Mouse (Mus musculus): ENCODE results near the gene Thegl.

The Thegl gene

DNA sequence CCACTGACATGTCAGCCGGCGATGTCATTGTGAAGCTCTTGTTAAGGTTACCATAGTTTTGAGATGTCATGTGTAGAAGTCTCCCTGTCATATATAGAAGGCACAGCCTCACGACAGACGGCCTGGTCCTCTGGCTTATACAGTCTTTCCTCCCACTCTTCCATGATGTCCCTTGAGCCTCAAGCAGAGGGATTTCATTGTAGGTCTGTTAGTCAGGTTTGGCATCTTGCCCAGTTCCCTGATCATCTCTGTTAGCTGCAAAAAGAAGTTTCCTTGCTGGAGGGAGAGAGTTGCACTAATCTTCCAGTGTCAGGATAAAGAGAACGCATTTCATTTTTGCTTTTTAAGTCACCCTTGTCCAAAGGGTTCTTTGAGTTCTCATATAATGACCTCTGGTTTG is 36.8 kb downstream of the Thegl start:
- no peak for DNase-seq (ENCODE audit: low read depth, low spot score)

DNA sequence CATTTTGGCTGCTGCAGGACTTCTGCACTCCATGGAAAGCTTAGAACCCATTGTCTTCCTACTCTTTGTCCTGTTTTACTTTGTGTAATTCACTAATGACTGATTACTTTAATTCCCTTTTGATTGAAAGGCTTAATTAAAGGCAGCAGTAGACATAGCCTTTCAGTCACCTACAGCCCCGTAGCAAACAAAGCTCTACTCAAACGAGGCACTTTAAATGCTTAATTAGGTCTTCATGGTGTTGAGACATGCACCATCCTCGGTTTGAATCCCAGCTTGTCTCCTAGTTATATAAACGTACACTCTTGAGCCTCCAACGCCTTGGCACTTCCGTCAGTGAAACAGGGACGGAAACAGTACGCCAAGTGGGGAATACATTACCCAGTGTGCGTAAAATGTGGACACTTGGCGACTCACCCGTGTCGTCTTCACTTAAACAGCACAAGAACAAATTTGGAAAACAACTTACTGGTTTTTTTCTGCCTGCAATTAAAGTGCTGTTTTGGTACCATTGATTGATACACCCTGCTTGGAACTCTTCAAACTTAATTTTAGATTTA is 41.1 kb downstream of the Thegl start:
- DNase-seq (ENCODE audit: low read depth, low spot score): no peak

DNA sequence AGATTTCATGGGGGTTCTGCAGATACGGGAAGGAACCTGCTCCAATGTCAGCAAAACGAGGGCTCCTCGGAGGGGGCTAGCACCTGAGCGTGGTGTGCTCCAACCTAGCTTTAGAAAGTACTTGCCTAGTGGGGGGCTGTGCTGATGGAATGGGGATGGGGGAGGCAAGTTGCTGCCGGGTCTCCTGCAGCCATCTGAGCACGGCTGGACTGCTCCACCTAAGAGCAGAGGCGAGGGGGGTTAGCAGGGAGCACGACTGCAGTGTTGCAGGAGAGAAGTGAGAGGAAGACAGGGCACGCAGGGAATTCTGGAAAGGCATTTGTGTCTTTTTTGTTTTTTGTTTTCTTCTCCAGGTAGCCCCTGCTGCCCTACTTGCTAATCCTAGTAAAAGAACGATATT is 44.5 kb downstream of the Thegl start:
- no peak for DNase-seq (ENCODE audit: low read depth, low spot score)

- DNase-seq (ENCODE audit: low read depth, low spot score): peak; percentile 12
Observed at GRCm38 (mm10) chr5:77061372-77062038, 45.7 kb downstream of the Thegl start.

DNA sequence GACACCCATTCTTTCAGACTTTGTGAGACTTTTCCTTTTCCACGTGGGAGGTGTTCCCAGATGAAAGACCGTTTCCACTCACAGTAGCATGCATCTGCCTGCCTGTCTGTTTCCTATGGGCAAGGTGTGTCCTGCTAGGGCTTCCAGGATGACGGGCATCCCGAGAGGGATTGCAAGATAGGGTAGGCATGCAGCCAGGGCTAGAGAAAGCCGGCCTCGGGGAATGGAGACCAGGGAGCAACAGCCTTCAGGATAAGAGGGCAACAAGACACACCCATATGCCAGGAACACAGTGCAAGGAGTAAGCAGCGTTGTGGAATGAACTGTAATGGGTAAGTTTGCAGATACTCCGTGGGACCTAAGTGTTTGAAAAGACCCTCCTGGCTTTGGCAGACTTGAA is 51.5 kb downstream of the Thegl start:
- DNase-seq (ENCODE audit: low read depth, low spot score): no peak

- DNase-seq (ENCODE audit: low read depth, low spot score): no peak
Observed at GRCm38 (mm10) chr5:77070987-77071386, 55.2 kb downstream of the Thegl start.

GRCm38 (mm10) chr5:77071626-77072025 is 55.8 kb downstream of the Thegl start:
- DNase-seq (ENCODE audit: low read depth, low spot score): no peak

- DNase-seq (ENCODE audit: low read depth, low spot score): no peak
Observed at GRCm38 (mm10) chr5:77073794-77074193, 58.0 kb downstream of the Thegl start.

DNA sequence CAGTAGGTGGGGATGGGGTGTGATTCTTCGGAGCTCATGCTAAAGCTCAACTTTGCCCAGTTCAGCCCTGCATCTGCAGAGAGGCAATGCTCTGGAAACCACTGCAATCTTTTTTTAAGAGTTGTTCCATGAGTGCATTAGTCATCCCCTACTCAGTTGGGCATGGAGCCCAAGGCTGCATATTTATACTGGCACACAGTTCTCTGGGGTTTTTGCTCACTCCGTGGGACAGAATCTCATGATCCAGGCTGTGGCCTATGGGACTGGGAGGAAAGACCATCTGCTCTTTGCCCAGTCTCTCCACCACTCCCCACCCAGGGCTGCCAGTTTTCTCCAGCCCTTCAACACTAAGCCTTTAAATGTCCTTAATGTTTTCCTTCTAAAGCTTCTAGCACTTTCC is 59.1 kb downstream of the Thegl start:
- peak; percentile 56 for DNase-seq (ENCODE audit: low read depth, low spot score)

DNA sequence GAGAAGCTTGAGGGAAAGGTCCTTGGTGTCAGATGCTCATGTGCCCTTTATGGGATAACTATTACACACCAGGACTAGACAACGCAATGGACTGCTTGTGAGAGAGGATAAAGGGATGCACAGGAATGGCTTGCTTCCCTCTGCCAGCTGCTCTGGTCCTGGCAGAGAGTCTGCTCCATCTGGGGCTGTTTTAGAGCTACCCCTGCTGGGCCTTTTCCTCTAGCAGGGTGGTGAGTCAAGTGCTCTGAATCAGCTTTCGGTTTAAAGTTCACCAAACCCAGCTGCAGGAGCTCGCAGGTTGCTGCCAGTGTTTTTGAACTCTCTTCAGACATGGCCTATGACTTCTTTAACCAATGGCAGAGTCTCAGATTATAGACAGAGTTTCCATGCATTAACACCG is 60.1 kb downstream of the Thegl start:
- DNase-seq (ENCODE audit: low read depth, low spot score): no peak

- DNase-seq (ENCODE audit: low read depth, low spot score): peak; percentile 65
Observed at GRCm38 (mm10) chr5:77080761-77081160, 64.9 kb downstream of the Thegl start.

- DNase-seq (ENCODE audit: low read depth, low spot score): no peak
Observed at GRCm38 (mm10) chr5:77082735-77083134, 66.9 kb downstream of the Thegl start.

- DNase-seq (ENCODE audit: low read depth, low spot score): no peak
Observed at GRCm38 (mm10) chr5:77084418-77084817, 68.6 kb downstream of the Thegl start.

- DNase-seq (ENCODE audit: low read depth, low spot score): no peak
Observed at GRCm38 (mm10) chr5:77085753-77086450, 70.1 kb downstream of the Thegl start.

DNA sequence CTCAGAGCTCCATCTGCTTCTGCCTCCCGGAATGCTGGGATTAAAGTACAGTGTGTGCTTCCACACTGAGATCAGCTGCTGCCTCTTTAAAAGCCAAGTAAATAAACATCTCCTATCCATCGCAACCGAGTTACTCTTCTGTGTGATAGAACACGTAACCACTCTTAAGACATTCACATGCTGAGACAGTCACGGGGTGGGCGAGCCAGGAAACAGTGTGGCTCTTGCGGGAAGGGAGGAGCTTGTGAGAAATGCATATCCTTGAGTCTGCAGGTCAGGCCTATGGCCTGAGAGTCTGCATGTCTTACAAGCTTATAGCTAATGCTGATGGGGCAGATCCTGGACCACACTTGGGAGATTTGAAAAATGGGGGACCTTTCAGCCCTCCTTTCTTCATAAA is 70.7 kb downstream of the Thegl start:
- no peak for DNase-seq (ENCODE audit: low read depth, low spot score)

DNA sequence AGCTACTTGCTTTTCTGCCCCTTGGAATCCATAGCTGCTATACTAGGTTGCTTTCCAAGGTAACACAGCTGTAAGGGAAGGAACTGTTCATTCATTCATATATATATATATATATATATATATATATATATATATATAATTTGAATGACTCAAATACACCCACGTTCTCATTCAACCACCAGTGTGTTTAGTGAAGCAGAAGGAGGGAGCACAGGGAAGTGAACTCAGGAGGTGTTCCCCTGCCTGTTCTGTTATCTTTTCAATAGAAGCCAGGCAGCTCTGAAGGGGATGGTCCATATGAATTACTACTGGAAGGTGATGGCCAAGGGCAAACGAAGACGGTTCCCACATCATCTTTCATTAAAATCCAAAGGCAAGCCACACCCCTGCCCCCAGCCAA is 71.3 kb downstream of the Thegl start:
- no peak for DNase-seq (ENCODE audit: low read depth, low spot score)

DNA sequence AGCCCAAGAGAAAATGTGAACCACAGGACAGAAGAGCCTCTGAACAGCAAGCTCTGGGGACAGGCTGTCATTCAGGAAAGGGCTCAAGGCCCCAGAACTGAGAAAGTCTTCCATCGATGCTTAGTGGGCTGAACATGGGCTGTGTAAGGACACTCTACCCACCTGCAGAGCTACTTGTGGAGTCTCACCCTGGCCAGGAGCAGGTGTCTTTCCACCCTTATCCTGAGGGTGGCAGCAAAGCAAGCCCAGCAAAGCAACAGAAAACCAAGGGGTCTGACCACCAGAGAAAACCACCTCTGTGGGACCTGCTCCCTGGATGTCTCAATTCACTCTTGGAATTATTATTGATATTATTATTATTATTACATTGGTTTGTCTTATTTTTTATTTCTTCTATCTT is 73.5 kb downstream of the Thegl start:
- no peak for DNase-seq (ENCODE audit: low read depth, low spot score)

DNA sequence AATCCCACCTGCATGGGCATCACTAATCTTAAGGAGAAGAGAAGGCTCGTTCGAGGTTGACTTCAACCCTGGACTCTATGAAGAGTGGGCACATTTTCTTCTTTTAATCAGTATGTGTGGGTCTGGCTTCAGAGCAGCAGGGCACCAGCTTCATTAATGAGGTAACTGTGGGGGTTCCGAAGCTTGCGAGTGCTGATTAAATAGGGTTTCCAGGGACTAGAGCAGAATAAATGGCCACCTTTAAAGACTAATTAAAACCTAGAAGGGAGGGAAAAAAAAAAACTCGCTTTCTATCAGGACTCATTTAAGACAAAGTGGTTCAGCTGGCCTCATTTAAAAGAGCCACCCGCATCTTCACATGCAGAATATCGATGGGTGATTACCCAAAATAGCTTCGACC is 74.1 kb downstream of the Thegl start:
- DNase-seq (ENCODE audit: low read depth, low spot score): no peak

DNA sequence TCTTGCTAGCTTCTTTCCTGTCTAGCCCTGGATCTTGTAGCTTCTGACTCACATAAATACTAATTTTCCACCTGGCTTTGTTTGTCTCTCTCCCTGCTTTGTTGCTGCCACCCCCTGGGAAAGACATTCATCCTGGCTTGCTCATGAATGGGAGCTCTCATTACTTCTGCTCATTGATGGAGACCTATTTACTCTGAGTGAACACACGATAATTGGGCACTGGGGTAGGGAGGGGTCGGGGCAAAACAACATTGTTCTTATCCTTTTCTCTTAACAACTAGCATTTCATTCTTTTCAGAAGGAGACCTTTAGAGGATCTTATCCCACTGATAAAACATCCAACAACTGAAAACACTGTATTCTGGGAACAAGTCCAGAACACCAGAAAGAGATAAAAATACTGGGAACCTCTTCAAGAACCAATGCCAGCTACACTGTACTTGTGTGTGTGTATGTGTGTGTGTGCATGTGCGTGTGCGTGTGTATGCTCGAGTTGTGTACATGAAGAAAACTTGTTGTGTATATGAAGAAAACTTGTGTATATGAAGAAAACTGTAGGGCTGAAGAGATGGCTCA is 74.8 kb downstream of the Thegl start:
- no peak for DNase-seq (ENCODE audit: low read depth, low spot score)

DNA sequence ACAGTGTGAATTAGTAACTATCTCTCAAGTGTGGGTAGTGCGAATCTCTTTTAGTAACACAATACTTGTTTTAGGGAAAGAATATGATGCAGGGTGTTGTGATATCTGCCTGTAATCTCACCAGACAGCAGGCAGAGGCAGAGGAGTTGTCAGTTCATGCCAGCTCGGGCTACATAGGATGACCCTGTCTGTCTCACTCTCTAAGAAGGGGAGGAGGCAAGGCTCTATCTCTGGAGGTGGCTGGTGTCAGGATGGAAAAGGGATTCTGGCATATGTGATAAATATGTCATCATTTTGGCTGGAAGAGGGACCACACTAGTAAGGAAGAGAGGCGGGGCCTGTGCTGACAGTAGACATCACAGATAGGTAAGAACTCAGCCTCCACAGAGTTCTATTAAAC is 76.1 kb downstream of the Thegl start:
- DNase-seq (ENCODE audit: low read depth, low spot score): no peak

DNA sequence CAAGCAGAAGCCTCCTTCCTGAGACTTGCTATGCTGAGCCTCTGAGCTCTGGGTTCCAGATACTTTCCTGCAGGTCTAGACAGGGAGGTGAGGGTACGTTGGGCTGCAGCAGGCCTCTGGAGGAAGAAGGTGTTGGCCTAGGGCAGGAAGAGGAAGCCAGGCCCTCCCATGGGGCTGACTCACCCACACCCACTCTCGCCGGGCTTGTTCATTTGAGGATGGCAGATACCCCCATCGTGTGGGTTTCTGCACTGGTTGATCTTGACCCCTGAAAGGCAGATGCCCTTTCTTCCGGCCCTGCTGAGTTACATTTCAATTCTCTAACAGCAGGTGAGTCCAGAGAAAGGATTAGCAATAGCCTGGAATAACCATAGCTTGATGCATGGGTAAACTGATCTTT is 76.7 kb downstream of the Thegl start:
- DNase-seq (ENCODE audit: low read depth, low spot score): no peak

DNA sequence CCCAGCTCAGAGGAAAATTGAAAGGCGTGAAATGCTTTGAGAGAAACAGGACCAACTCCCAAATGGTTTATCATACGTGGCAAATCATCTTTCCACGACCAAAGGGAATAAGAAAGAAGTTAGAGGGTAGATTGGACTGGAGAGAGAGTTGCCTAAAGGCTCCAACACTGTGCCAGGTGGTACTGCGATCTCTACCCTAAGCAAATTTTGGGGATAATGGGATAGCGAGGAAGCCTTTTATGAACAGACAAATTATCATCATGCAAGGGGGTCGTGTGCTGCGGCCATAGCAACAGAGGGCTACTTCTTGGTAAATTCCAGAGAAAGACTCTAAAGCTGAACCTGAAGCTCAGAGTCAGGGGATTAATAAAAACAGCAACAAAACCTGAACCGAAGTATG is 78.1 kb downstream of the Thegl start:
- no peak for DNase-seq (ENCODE audit: low read depth, low spot score)

Measured in skeletal muscle tissue, adult 2 months (tissue).